Mouse (Mus musculus): ENCODE data around the gene Tmem9. TPM values are rescaled to one million over a fixed set of nuclear protein-coding genes. Genes with fewer than 3 reads are reported as not detected.
A peak's percentile ranks its signal among the peaks of the same experiment; 100 is the strongest.

Tmem9 gene
- polyA plus RNA-seq, 1 experiment from 2014 or later, result 178 TPM

GRCm38 (mm10) chr1:136001438-136001837 is 6.5 kb upstream of the Tmem9 start:
- Histone ChIP-seq H3K4me3 (no peak overlapping the region), H3K9me3 (no peaks in the 10 kb centered on the region), H3K27ac (no peak overlapping the region), H3K36me3 (no peaks in the 10 kb centered on the region), H3K4me1 (no peaks in the 10 kb centered on the region), H3K9ac (no peak overlapping the region), H3K4me2 (no peak overlapping the region), H3K27me3 (peaks cover 4% of the 10 kb centered on the region; the same call in 1 of the 2 replicates)
- 81% methylated on average over 2 of the region's 2 CpGs for WGBS
- no peak for ATAC-seq (ENCODE audit: insufficient number of reproducible peaks, low FRiP score, low TSS enrichment, low read depth)

GRCm38 (mm10) chr1:136006292-136006748 is 1.6 kb upstream of the Tmem9 start, which contains the start of gene Igfn1:
TSS of gene Igfn1 (minus strand) at chr1:136006342.
- no peaks in the 10 kb centered on the region for H3K9me3 ChIP-seq
- H3K4me3 ChIP-seq, result no peak within 1 kb of the TSS
- WGBS, result 64% methylated on average over 3 of the region's 3 CpGs
- H3K27ac ChIP-seq, result no peak within 1 kb of the TSS
- ATAC-seq (ENCODE audit: insufficient number of reproducible peaks, low FRiP score, low TSS enrichment, low read depth), result no peak
- no peak within 1 kb of the TSS for H3K9ac ChIP-seq
- H3K4me1 ChIP-seq, result peaks cover 10% of the 10 kb centered on the region; the same call in 1 of the 2 replicates
- H3K4me2 ChIP-seq, result peak within 1 kb of the TSS; percentile 61
- H3K27me3 ChIP-seq, result peaks cover 10% of the 10 kb centered on the region; the same call in 1 of the 2 replicates
- H3K36me3 ChIP-seq, result no peaks in the 10 kb centered on the region

GRCm38 (mm10) chr1:136008159-136008533 is 196 bp downstream of the Tmem9 start:
- Histone ChIP-seq H3K9me3 (no peaks in the 10 kb centered on the region), H3K4me1 (peaks cover 10% of the 10 kb centered on the region; the same call in 1 of the 2 replicates), H3K4me3 (peak overlapping the region; percentile 41), H3K27ac (no peak overlapping the region), H3K9ac (no peak overlapping the region), H3K4me2 (peak overlapping the region; percentile 61), H3K36me3 (no peaks in the 10 kb centered on the region), H3K27me3 (peaks cover 10% of the 10 kb centered on the region; the same call in 1 of the 2 replicates)
- WGBS, result 17% methylated on average over 8 of the region's 8 CpGs
- ATAC-seq (ENCODE audit: insufficient number of reproducible peaks, low FRiP score, low TSS enrichment, low read depth), result no peak; the same call in 1 of the 2 replicates

GRCm38 (mm10) chr1:136010247-136010646 is 2.3 kb downstream of the Tmem9 start:
- Histone ChIP-seq H3K27ac (no peak overlapping the region), H3K27me3 (peaks cover 10% of the 10 kb centered on the region; the same call in 1 of the 2 replicates), H3K9ac (no peak overlapping the region), H3K4me1 (peaks cover 10% of the 10 kb centered on the region; the same call in 1 of the 2 replicates), H3K36me3 (no peaks in the 10 kb centered on the region), H3K9me3 (no peaks in the 10 kb centered on the region), H3K4me2 (no peak overlapping the region), H3K4me3 (no peak overlapping the region)
- ATAC-seq (ENCODE audit: insufficient number of reproducible peaks, low FRiP score, low TSS enrichment, low read depth), result no peak
- 86% methylated on average over 4 of the region's 4 CpGs for WGBS

GRCm38 (mm10) chr1:136013513-136013912 is 5.6 kb downstream of the Tmem9 start:
- peaks cover 4% of the 10 kb centered on the region for H3K4me1 ChIP-seq
- H3K4me3 ChIP-seq, result no peak overlapping the region
- no peaks in the 10 kb centered on the region for H3K9me3 ChIP-seq
- no peaks in the 10 kb centered on the region for H3K36me3 ChIP-seq
- no peak overlapping the region for H3K27ac ChIP-seq
- no peaks in the 10 kb centered on the region for H3K27me3 ChIP-seq
- H3K9ac ChIP-seq, result no peak overlapping the region
- H3K4me2 ChIP-seq, result no peak overlapping the region
- no peak for ATAC-seq (ENCODE audit: insufficient number of reproducible peaks, low FRiP score, low TSS enrichment, low read depth)
- 79% methylated on average over 4 of the region's 4 CpGs for WGBS

- 77% methylated on average over 2 of the region's 2 CpGs for WGBS
- Histone ChIP-seq H3K36me3 (no peaks in the 10 kb centered on the region), H3K4me2 (no peak overlapping the region), H3K27ac (no peak overlapping the region), H3K9me3 (no peaks in the 10 kb centered on the region), H3K4me1 (peaks cover 15% of the 10 kb centered on the region), H3K9ac (no peak overlapping the region), H3K27me3 (no peaks in the 10 kb centered on the region), H3K4me3 (no peak overlapping the region)
- no peak for ATAC-seq (ENCODE audit: insufficient number of reproducible peaks, low FRiP score, low TSS enrichment, low read depth)
Measured at GRCm38 (mm10) chr1:136014796-136015502, 7.0 kb downstream of the Tmem9 start.

GRCm38 (mm10) chr1:136017307-136017706 is 9.4 kb downstream of the Tmem9 start:
- Histone ChIP-seq H3K4me1 (peaks cover 15% of the 10 kb centered on the region), H3K9ac (no peak overlapping the region), H3K27ac (no peak overlapping the region), H3K4me3 (peak overlapping the region; percentile 79), H3K9me3 (no peaks in the 10 kb centered on the region), H3K27me3 (no peaks in the 10 kb centered on the region), H3K36me3 (peaks cover 17% of the 10 kb centered on the region), H3K4me2 (peak overlapping the region; percentile 86; the same call in 1 of the 2 replicates)
- WGBS, result 64% methylated on average over 2 of the region's 2 CpGs
- no peak for ATAC-seq (ENCODE audit: insufficient number of reproducible peaks, low FRiP score, low TSS enrichment, low read depth)

- Histone ChIP-seq H3K36me3 (peaks cover 23% of the 10 kb centered on the region), H3K27ac (peak overlapping the region; percentile 86), H3K4me1 (peaks cover 15% of the 10 kb centered on the region), H3K9me3 (no peaks in the 10 kb centered on the region), H3K27me3 (no peaks in the 10 kb centered on the region), H3K4me3 (peak overlapping the region; percentile 79), H3K9ac (peak overlapping the region; percentile 64), H3K4me2 (peak overlapping the region; percentile 86)
- WGBS, result under 1% methylated on average over 22 of the region's 22 CpGs
- ATAC-seq (ENCODE audit: insufficient number of reproducible peaks, low FRiP score, low TSS enrichment, low read depth), result peak; percentile 92
Measured at GRCm38 (mm10) chr1:136017907-136018313, 10.0 kb downstream of the Tmem9 start.

GRCm38 (mm10) chr1:136018390-136019189 is 10.6 kb downstream of the Tmem9 start:
- Histone ChIP-seq H3K27me3 (no peaks in the 10 kb centered on the region), H3K27ac (peak overlapping the region; percentile 86), H3K9me3 (no peaks in the 10 kb centered on the region), H3K4me1 (peaks cover 15% of the 10 kb centered on the region), H3K36me3 (peaks cover 30% of the 10 kb centered on the region), H3K4me3 (peak overlapping the region; percentile 79), H3K9ac (peak overlapping the region; percentile 64), H3K4me2 (peak overlapping the region; percentile 86)
- peak; percentile 5; the same call in 1 of the 2 replicates for ATAC-seq (ENCODE audit: insufficient number of reproducible peaks, low FRiP score, low TSS enrichment, low read depth)
- WGBS, result 2% methylated on average over 24 of the region's 24 CpGs

- H3K27ac ChIP-seq, result no peak overlapping the region
- H3K27me3 ChIP-seq, result no peaks in the 10 kb centered on the region
- H3K4me3 ChIP-seq, result no peak overlapping the region
- H3K9me3 ChIP-seq, result no peaks in the 10 kb centered on the region
- WGBS, result 41% methylated on average over 7 of the region's 7 CpGs
- peaks cover 91% of the 10 kb centered on the region for H3K36me3 ChIP-seq
- H3K9ac ChIP-seq, result no peak overlapping the region
- H3K4me1 ChIP-seq, result 0 out of 2 replicates have a peak, but pooled peaks cover 4% of the 10 kb centered on the region
- ATAC-seq (ENCODE audit: insufficient number of reproducible peaks, low FRiP score, low TSS enrichment, low read depth), result no peak
- H3K4me2 ChIP-seq, result no peak overlapping the region
Measured at GRCm38 (mm10) chr1:136030201-136030600, 22.3 kb downstream of the Tmem9 start.

GRCm38 (mm10) chr1:136031697-136032096 is 23.7 kb downstream of the Tmem9 start:
- ATAC-seq (ENCODE audit: insufficient number of reproducible peaks, low FRiP score, low TSS enrichment, low read depth), result no peak
- Histone ChIP-seq H3K27me3 (no peaks in the 10 kb centered on the region), H3K27ac (no peak overlapping the region), H3K9ac (no peak overlapping the region), H3K4me3 (no peak overlapping the region), H3K36me3 (peaks cover 84% of the 10 kb centered on the region), H3K4me2 (no peak overlapping the region), H3K9me3 (no peaks in the 10 kb centered on the region), H3K4me1 (0 out of 2 replicates have a peak, but pooled peaks cover 4% of the 10 kb centered on the region)
- 71% methylated on average over 8 of the region's 8 CpGs for WGBS

- ATAC-seq (ENCODE audit: insufficient number of reproducible peaks, low FRiP score, low TSS enrichment, low read depth), result no peak
- Histone ChIP-seq H3K9me3 (no peaks in the 10 kb centered on the region), H3K9ac (no peak overlapping the region), H3K27me3 (no peaks in the 10 kb centered on the region), H3K4me1 (0 out of 2 replicates have a peak, but pooled peaks cover 4% of the 10 kb centered on the region), H3K4me2 (no peak overlapping the region), H3K36me3 (peaks cover 71% of the 10 kb centered on the region), H3K4me3 (no peak overlapping the region), H3K27ac (no peak overlapping the region)
- WGBS, result 50% methylated on average over 7 of the region's 7 CpGs
Measured at GRCm38 (mm10) chr1:136032961-136033360, 25.0 kb downstream of the Tmem9 start.

Measured in limb, embryonic 15.5 days (tissue).